Mouse (Mus musculus) neural tube, embryonic 13.5 days (tissue): Measurements from ENCODE around the gene Caskin1. TPM values are rescaled to one million over a fixed set of nuclear protein-coding genes. Genes with fewer than 3 reads are reported as not detected.

Experiments
- ATAC-seq: fragments of 200-750 bp; cut with Nextera tagmentation; 2 replicates; pipeline ENCODE4 v1.8.0; 2017; ENCODE audit warnings: low read depth, mild to moderate bottlenecking, moderate TSS enrichment, moderate library complexity
- H3K27ac ChIP-seq: fragments of 300-500 bp; sonication (generic); replicated peaks from 2 replicates; pipeline ENCODE4 v1.5.1; 2015; ENCODE audit warnings: moderate library complexity, mild to moderate bottlenecking, inconsistent platforms
- H3K27me3 ChIP-seq: fragments of 300-500 bp; sonication (generic); 2 replicates; pipeline ENCODE4 v1.6.1; 2015; ENCODE audit warnings: mild to moderate bottlenecking, inconsistent platforms
- H3K36me3 ChIP-seq: fragments of 300-500 bp; sonication (generic); 2 replicates; pipeline ENCODE4 v1.6.1; 2015; ENCODE audit warnings: mild to moderate bottlenecking, inconsistent platforms
- H3K4me1 ChIP-seq: fragments of 300-500 bp; sonication (generic); replicated peaks from 2 replicates; pipeline ENCODE4 v1.6.1; 2015; ENCODE audit warnings: inconsistent platforms
- H3K4me2 ChIP-seq: fragments of 300-500 bp; sonication (generic); 2 replicates; pipeline ENCODE4 v1.6.1; 2015; ENCODE audit warnings: inconsistent platforms, mild to moderate bottlenecking, moderate library complexity
- H3K4me3 ChIP-seq: fragments of 300-500 bp; sonication (generic); 2 replicates; pipeline ENCODE4 v1.5.1; 2015; ENCODE audit warnings: mild to moderate bottlenecking, inconsistent platforms
- H3K9ac ChIP-seq: fragments of 300-500 bp; sonication (generic); 2 replicates; pipeline ENCODE4 v1.6.1; 2015; ENCODE audit warnings: moderate library complexity, mild to moderate bottlenecking, inconsistent platforms
- H3K9me3 ChIP-seq: fragments of 300-500 bp; sonication (generic); 2 replicates; pipeline ENCODE4 v1.6.1; 2016; ENCODE audit warnings: inconsistent platforms
- WGBS: fragments of 180-500 bp; shearing (Covaris S2); methylation state at CpG from one replicate; pipeline ENCODE4 v1.1.7; 2015; 5-methylcytosine and 5-hydroxymethylcytosine counted together
- polyA plus RNA-seq: library from polyadenylated mRNA; unstranded; fragments of >200 nt; fragmentation: Nextera tagmentation; extraction: Ambion mirVana; gene quantifications from 2 replicates; pipeline ENCODE4 v1.2.1, GENCODE M21; 2015

Gene Caskin1
- polyA plus RNA-seq, 1 experiment from 2014 or later: 35.3 TPM

DNA sequence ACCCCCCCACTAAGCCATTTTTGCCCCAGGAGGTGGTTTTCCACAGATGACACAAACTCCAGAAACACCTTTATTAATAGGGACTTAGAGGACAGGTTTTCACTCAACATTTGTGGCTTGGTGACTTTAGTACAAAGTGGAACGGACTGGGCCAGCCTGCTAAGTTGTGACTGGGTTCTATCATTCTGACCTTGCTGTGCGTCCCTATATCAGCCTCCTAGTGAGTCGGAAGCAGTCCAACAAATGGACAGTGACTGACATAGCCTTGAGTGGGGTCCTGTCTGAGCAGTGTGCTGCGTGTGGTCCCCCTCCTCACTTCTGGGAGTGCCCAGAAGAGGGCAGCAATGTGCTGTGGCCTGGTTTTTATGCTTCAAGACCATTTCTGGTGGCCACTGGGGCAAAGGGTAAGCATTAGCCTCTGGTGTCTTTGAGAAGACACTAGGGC is 40.6 kb downstream of the Caskin1 start:
- H3K4me3 ChIP-seq: peak overlapping the region; percentile 52
- peak overlapping the region; percentile 86; the same call in 1 of the 2 replicates for H3K27ac ChIP-seq
- H3K4me2 ChIP-seq: peak overlapping the region; percentile 65
- peak overlapping the region; percentile 76 for H3K9ac ChIP-seq
- peaks cover 74% of the 10 kb centered on the region for H3K4me1 ChIP-seq
- 1% methylated on average over 4 of the region's 4 CpGs for WGBS
- no peaks in the 10 kb centered on the region for H3K9me3 ChIP-seq
- no peak for ATAC-seq
- no peaks in the 10 kb centered on the region for H3K27me3 ChIP-seq
- 0 out of 2 replicates have a peak, but pooled peaks cover 19% of the 10 kb centered on the region for H3K36me3 ChIP-seq

DNA sequence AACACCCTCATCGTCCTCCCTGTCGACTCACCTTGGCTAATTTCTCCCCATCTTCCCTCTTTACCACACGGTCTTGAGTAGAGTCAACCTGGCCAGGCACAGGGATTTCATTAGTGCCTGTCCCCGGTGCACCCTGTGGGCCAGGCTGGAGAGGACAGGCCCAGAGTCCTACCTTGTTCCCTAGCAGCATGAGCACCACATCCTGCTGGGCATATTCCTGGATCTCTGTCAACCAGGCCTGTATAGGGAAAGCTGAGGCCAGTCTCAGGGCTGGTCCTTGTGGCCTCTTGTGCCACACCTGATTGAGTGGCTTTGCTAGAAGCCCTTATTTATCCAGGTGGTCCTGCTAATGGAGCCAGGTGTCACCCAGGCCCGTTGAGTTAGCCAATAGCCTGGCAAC is 41.5 kb downstream of the Caskin1 start:
- H3K27me3 ChIP-seq: no peaks in the 10 kb centered on the region
- peak overlapping the region; percentile 86; the same call in 1 of the 2 replicates for H3K27ac ChIP-seq
- WGBS: 27% methylated on average over 5 of the region's 5 CpGs
- peaks cover 70% of the 10 kb centered on the region for H3K4me1 ChIP-seq
- no peak for ATAC-seq
- H3K9me3 ChIP-seq: no peaks in the 10 kb centered on the region
- 0 out of 2 replicates have a peak, but pooled peaks cover 16% of the 10 kb centered on the region for H3K36me3 ChIP-seq
- peak overlapping the region; percentile 52 for H3K4me3 ChIP-seq
- peak overlapping the region; percentile 76 for H3K9ac ChIP-seq
- H3K4me2 ChIP-seq: peak overlapping the region; percentile 65

DNA sequence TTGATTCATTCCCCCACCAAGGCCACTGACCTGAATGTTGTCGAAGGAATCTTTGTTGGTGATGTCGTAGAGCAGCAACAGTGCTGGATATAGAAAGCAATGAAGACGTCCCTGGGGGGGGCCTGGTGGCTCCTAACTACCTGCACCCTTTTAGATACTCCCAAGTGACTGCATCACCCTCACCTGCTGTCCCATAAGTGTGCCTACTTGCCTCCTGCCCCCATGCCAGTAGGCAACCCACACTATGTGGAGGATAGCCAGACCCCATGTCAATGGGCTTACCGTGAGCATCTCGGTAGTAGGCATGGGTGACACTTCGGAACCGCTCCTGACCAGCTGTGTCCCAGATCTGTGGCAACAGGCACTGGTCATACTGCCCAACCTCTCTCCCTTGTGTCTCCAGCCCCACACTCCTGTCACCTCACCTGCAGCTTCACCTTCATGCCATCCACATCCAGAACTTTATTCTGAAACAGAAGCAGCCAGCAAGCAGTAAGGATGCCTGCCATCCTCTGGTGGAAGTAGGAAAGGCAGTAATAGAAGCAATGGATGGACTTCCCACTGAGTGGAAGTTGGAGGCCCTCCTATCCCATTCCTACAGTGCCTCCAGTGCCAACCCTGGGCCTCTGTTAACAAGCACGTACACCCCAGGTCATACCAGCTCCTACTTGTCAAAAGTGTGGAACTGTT is 42.1 kb downstream of the Caskin1 start:
- no peaks in the 10 kb centered on the region for H3K27me3 ChIP-seq
- H3K9ac ChIP-seq: peak overlapping the region; percentile 76
- no peak for ATAC-seq
- peaks cover 64% of the 10 kb centered on the region for H3K4me1 ChIP-seq
- H3K9me3 ChIP-seq: no peaks in the 10 kb centered on the region
- H3K27ac ChIP-seq: 0 out of 2 replicates have a peak overlapping the region, but pooled peaks have one; percentile 86
- peak overlapping the region; percentile 52; the same call in 1 of the 2 replicates for H3K4me3 ChIP-seq
- 26% methylated on average over 8 of the region's 8 CpGs for WGBS
- 0 out of 2 replicates have a peak, but pooled peaks cover 16% of the 10 kb centered on the region for H3K36me3 ChIP-seq
- H3K4me2 ChIP-seq: peak overlapping the region; percentile 65

- H3K4me3 ChIP-seq: no peak overlapping the region
- H3K27ac ChIP-seq: no peak overlapping the region
- peak overlapping the region; percentile 39; the same call in 1 of the 2 replicates for H3K9ac ChIP-seq
- no peaks in the 10 kb centered on the region for H3K9me3 ChIP-seq
- H3K4me1 ChIP-seq: peaks cover 59% of the 10 kb centered on the region
- 0 out of 2 replicates have a peak, but pooled peaks cover 16% of the 10 kb centered on the region for H3K36me3 ChIP-seq
- H3K4me2 ChIP-seq: no peak overlapping the region
- WGBS: 66% methylated on average over 3 of the region's 3 CpGs
- ATAC-seq: no peak
- no peaks in the 10 kb centered on the region for H3K27me3 ChIP-seq
These were observed 42.7 kb downstream of the Caskin1 start for GRCm38 (mm10) chr17:24531064-24531463.

GRCm38 (mm10) chr17:24532045-24532444 is 43.6 kb downstream of the Caskin1 start:
- Histone ChIP-seq H3K36me3 (0 out of 2 replicates have a peak, but pooled peaks cover 16% of the 10 kb centered on the region), H3K9ac (peak overlapping the region; percentile 39; the same call in 1 of the 2 replicates), H3K4me3 (no peak overlapping the region), H3K27me3 (no peaks in the 10 kb centered on the region), H3K4me1 (peaks cover 49% of the 10 kb centered on the region), H3K27ac (no peak overlapping the region), H3K9me3 (no peaks in the 10 kb centered on the region), H3K4me2 (no peak overlapping the region)
- 78% methylated on average over 7 of the region's 7 CpGs for WGBS
- no peak for ATAC-seq

GRCm38 (mm10) chr17:24533099-24533992 is 44.9 kb downstream of the Caskin1 start:
- no peaks in the 10 kb centered on the region for H3K27me3 ChIP-seq
- ATAC-seq: no peak
- peaks cover 53% of the 10 kb centered on the region for H3K4me1 ChIP-seq
- H3K36me3 ChIP-seq: 0 out of 2 replicates have a peak, but pooled peaks cover 16% of the 10 kb centered on the region
- peak overlapping the region; percentile 61 for H3K9ac ChIP-seq
- no peak overlapping the region for H3K27ac ChIP-seq
- no peaks in the 10 kb centered on the region for H3K9me3 ChIP-seq
- peak overlapping the region; percentile 64 for H3K4me2 ChIP-seq
- 7% methylated on average over 53 of the region's 53 CpGs for WGBS
- peak overlapping the region; percentile 32 for H3K4me3 ChIP-seq

GRCm38 (mm10) chr17:24534160-24534718 is 45.8 kb downstream of the Caskin1 start, which contains the start of gene Rab26:
TSS of gene Rab26 (minus strand) at chr17:24534210.
- H3K27me3 ChIP-seq: no peaks in the 10 kb centered on the region
- peaks cover 46% of the 10 kb centered on the region for H3K4me1 ChIP-seq
- H3K9ac ChIP-seq: peak within 1 kb of the TSS; percentile 61
- H3K36me3 ChIP-seq: 0 out of 2 replicates have a peak, but pooled peaks cover 16% of the 10 kb centered on the region
- H3K4me2 ChIP-seq: peak within 1 kb of the TSS; percentile 64
- H3K9me3 ChIP-seq: no peaks in the 10 kb centered on the region
- WGBS: 86% methylated on average over 8 of the region's 8 CpGs
- peak within 1 kb of the TSS; percentile 32 for H3K4me3 ChIP-seq
- no peak for ATAC-seq
- H3K27ac ChIP-seq: no peak within 1 kb of the TSS

GRCm38 (mm10) chr17:24535300-24535699 is 46.9 kb downstream of the Caskin1 start:
- 54% methylated on average over 5 of the region's 5 CpGs for WGBS
- H3K9ac ChIP-seq: no peak overlapping the region

DNA sequence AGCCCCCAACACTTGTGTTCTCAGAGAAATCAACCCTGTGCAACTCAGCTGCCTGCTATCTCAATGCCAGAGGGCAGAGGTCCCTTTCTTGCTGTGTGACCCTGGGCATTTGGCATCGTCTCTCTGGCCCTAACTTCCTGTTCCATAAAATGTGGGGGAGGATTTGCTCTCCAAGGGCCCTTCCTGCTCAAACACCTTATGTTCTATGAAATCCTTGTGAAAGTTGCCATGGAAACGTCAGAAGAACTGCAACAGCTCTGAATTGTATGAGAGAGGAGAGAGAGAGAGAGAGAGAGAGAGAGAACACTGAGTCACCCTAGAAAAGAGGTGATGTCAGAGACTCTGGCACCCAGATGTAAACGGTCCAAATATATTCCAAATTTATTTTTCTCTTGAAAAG is 49.1 kb downstream of the Caskin1 start:
- Histone ChIP-seq H3K4me3 (no peak overlapping the region), H3K9ac (no peak overlapping the region), H3K36me3 (no peaks in the 10 kb centered on the region), H3K4me2 (no peak overlapping the region), H3K27me3 (no peaks in the 10 kb centered on the region), H3K4me1 (peaks cover 19% of the 10 kb centered on the region), H3K9me3 (no peaks in the 10 kb centered on the region), H3K27ac (no peak overlapping the region)
- 41% methylated on average over 3 of the region's 3 CpGs for whole genome bisulfite sequencing
- ATAC-seq: no peak

More at GRCm38 (mm10) chr17:24535300-24535699, 46.9 kb downstream of the Caskin1 start:
- no peaks in the 10 kb centered on the region for H3K27me3 ChIP-seq
- H3K4me1 ChIP-seq: peaks cover 36% of the 10 kb centered on the region
- H3K9me3 ChIP-seq: no peaks in the 10 kb centered on the region
- H3K36me3 ChIP-seq: 0 out of 2 replicates have a peak, but pooled peaks cover 7% of the 10 kb centered on the region
- no peak for ATAC-seq
- no peak overlapping the region for H3K27ac ChIP-seq
- no peak overlapping the region for H3K4me2 ChIP-seq
- no peak overlapping the region for H3K4me3 ChIP-seq

DNA sequence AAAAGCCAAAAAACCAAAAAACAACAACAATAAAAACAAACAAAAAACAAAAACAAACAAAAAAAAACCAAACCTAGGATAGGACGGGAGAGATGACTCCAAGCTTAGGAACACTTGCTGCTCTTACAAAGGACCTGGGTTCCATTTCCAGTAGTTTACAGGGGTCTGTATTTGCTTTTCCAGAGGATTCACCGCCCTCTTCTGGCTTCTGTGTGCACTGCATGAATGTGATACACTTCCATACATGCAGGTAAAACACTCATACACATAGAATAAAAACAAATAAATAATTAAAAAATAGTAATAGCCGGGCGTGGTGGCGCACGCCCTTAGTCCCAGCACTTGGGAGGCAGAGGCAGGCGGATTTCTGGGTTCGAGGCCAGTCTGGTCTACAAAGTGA is 50.5 kb downstream of the Caskin1 start:
- Histone ChIP-seq H3K9me3 (no peaks in the 10 kb centered on the region), H3K36me3 (no peaks in the 10 kb centered on the region), H3K27ac (no peak overlapping the region), H3K4me1 (peaks cover 6% of the 10 kb centered on the region; the same call in 1 of the 2 replicates), H3K9ac (no peak overlapping the region), H3K27me3 (no peaks in the 10 kb centered on the region), H3K4me3 (no peak overlapping the region), H3K4me2 (no peak overlapping the region)
- ATAC-seq: peak; percentile 57; the same call in 1 of the 2 replicates
- 63% methylated on average over 8 of the region's 8 CpGs for WGBS

- Histone ChIP-seq H3K9ac (no peak overlapping the region), H3K4me2 (no peak overlapping the region), H3K4me1 (peaks cover 6% of the 10 kb centered on the region), H3K27ac (no peak overlapping the region), H3K36me3 (no peaks in the 10 kb centered on the region), H3K4me3 (no peak overlapping the region), H3K27me3 (peaks cover 7% of the 10 kb centered on the region), H3K9me3 (no peaks in the 10 kb centered on the region)
- 6% methylated on average over 3 of the region's 3 CpGs for WGBS
- no peak for ATAC-seq
These were observed 52.0 kb downstream of the Caskin1 start for GRCm38 (mm10) chr17:24540375-24540774.
